Mouse (Mus musculus) lung, adult 2 months (tissue): ENCODE data around the gene Babam1. TPM values are rescaled to one million over a fixed set of nuclear protein-coding genes. Genes with fewer than 3 reads are reported as not detected.
"Not testable (repeated sequence)": the region's sequence is repeated elsewhere in the genome, so short reads cannot be mapped to it uniquely, and the experiment has no call there.

Experiments used
- DNase-seq: peaks from one replicate; pipeline ENCODE4 v3.0.0; 2022
- H3K4me1 ChIP-seq: fragments of 200-500 bp; 2 replicates; pipeline ENCODE4 v1.6.1; 2011; ENCODE audit warnings: low read length; ENCODE audit not compliant: control insufficient read depth, insufficient read depth
- H3K4me3 ChIP-seq: fragments of 200-500 bp; replicated peaks from 2 replicates; pipeline ENCODE3; 2011; ENCODE audit warnings: low read depth, mild to moderate bottlenecking, control low read depth, low read length; ENCODE audit errors: extremely low read depth
- CTCF ChIP-seq: fragments of 200-500 bp; IDR thresholded peaks from 2 replicates; pipeline ENCODE4 v1.5.1; 2011; ENCODE audit warnings: mild to moderate bottlenecking, low read length, control low read depth; ENCODE audit not compliant: insufficient read depth
- POLR2A ChIP-seq: fragments of 200-500 bp; IDR thresholded peaks from 2 replicates; pipeline ENCODE4 v1.6.1; 2011; ENCODE audit warnings: low read depth, mild to moderate bottlenecking, control low read depth, low read length, borderline replicate concordance; ENCODE audit errors: extremely low read depth
- WGBS: fragments of 180-500 bp; shearing (Covaris S2); methylation state at CpG from one replicate; pipeline ENCODE4 v1.1.7; 2018; 5-methylcytosine and 5-hydroxymethylcytosine counted together
- polyA plus RNA-seq: library from polyadenylated mRNA; depleted of rRNA; stranded (reverse); fragments of >200 nt; gene quantifications from 2 replicates; pipeline ENCODE4 v1.2.3, GENCODE M21; 2012

Gene Babam1
- polyA plus RNA-seq, 1 experiment: 145 TPM

DNA sequence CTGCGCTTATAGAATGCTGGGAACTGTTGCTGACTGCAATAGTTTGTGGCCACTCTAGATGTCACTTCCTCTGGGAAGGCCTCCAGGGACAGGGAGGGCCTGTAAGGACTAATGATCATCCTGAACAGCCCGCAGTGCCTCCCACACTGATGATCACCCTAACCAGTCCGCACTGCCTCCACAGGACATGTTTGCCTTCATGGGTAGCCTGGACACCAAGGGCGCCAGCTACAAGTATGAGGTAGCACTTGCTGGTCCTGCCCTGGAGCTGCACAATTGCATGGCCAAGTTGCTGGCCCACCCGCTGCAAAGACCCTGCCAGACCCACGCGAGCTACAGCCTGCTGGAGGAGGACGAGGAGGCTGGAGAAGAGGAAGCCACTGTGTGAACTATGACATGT is 7.3 kb downstream of the Babam1 start:
- DNase-seq: no peak
- WGBS: 85% methylated on average over 8 of the region's 8 CpGs
- H3K4me3 ChIP-seq: no peak overlapping the region
- TF ChIP-seq POLR2A (no peak), CTCF (no peak)
- H3K4me1 ChIP-seq: peaks cover 6% of the 10 kb centered on the region; the same call in 1 of the 2 replicates

DNA sequence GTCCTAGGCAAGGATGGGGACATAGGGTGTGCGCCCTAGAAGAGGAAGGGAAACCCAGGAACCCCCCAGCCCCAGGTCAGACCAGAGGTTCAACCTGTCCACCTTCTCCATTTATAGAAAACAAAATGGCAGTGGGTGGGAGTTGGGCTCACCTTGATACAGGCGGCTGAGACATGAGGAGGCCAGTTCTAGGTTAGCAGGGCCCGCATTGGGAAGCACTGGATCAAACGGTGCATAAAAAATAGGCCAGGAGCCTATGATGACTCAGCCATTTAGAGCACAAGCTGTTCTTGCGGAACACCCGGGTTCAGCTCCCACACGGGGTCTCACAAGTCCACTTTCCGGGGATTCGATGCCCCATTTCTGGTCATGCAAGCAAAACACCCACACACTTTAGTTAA is 8.3 kb downstream of the Babam1 start:
- DNase-seq: no peak
- 67% methylated on average over 9 of the region's 9 CpGs for WGBS
- Histone ChIP-seq H3K4me3 (no peak overlapping the region), H3K4me1 (peaks cover 6% of the 10 kb centered on the region; the same call in 1 of the 2 replicates)
- TF ChIP-seq POLR2A: no peak
- TF ChIP-seq CTCF: no peak

DNA sequence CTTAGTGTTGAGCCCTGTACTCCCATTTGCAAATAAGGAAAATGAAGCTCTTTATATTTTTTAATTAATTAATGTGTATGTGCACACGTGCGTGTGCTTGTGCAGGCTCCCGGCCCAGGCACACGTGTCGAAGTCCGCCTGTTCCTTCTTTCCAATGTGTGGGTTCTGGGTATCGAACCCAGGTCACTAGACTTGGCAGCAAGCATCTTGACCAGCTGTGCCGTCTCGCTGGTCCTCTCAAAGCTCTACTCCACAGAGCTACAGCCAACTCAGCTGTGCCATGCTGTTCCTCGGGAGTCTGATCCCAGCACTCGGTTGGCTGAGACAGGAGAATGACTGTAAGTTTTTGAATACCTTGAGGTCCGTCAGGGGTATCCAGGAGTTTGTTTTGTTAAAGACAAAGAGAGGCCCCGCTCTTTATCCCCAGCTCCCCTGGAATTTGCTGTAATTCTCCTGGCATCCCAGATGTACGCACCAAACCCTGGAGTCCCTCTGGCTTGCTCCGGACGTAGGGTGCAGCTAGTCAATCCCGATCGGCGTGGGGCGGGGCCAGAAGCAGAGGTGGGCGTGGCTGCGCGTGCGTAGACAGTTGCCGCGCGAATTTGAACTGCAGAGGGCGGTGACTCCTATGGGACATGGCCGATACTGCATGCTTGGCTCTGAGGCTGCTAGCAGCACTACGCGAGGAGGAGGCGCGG is 8.9 kb downstream of the Babam1 start, which contains the start of gene Ankle1:
Gene Ankle1, plus strand, starts transcription at position 610 of the 698 bp plus-strand sequence.
- peak; percentile 98 for DNase-seq

DNA sequence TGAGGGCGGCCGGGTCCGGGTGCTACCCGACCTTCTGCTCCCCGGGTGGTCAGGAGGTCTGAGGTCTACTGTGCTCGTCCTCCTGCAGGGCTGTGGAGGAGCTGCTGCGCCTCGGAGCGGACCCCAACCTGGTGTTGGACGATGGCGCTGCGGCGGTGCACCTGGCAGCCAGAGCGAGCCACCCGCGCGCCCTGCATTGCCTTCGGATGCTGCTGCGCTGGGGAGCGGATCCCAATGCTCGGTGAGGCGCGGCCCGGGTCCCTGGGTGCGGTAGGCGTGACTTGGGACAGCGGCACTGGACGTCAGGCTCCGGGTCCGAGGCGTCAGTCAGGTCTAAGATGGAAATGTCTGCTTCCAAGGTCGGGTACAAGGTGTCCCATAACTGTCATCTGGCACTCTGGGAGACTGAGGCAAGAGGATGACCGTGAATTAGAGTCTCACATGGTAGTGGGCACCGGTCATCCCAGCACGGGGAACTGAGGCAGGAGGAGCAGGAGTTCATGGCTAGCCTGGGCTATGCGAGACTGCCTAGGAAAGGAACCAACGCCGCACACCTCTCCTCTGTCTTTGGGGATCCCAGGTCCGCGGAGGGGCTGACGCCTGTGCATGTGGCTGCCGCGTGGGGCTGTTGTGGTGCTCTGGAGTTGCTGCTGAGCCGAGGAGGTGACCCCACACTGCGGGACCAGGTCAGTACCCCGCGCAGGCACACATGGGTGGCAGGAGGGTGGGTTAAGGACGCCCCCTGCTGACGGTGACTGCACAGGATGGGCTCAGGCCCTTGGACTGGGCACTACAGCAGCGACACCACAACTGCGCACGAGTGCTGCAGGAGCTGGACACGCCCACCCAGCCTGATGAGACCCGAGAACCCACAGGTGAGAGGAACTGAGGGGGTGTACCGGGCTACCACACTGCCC is 9.7 kb downstream of the Babam1 start:
- DNase-seq: peak; percentile 57
- H3K4me3 ChIP-seq: no peak overlapping the region
- peak; percentile 70 for TF ChIP-seq CTCF
- no peak for TF ChIP-seq POLR2A
- WGBS: under 1% methylated on average over 55 of the region's 55 CpGs
- H3K4me1 ChIP-seq: peaks cover 6% of the 10 kb centered on the region; the same call in 1 of the 2 replicates

More for the DNA sequence above, 8.9 kb downstream of the Babam1 start, which contains the start of gene Ankle1:
- Histone ChIP-seq H3K4me1 (peaks cover 6% of the 10 kb centered on the region; the same call in 1 of the 2 replicates), H3K4me3 (peak within 1 kb of the TSS; percentile 29)
- TF ChIP-seq POLR2A (peak; percentile 64; the same call in 1 of the 2 replicates), CTCF (peak; percentile 49)
- 13% methylated on average over 33 of the region's 33 CpGs for WGBS

DNA sequence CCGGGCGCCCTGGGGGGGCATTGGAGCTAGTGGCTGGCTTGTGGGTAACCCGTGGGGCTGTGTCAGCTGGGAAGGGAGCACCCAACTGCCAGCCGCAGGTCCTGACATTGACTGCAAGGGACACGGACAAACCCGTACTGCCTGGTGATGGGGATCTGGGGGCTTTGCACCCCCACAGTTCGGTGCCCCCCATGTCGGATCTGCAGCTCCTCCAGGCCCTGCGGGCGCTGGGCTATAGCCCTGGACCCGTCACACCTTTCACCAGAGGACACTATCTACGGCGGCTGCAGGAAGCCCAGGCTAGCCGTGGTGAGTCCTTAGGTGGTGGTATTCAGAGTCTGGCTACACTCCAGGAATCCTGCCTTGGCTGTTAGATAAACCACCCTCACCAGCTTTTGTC is 10.8 kb downstream of the Babam1 start:
- 89% methylated on average over 14 of the region's 14 CpGs for WGBS
- TF ChIP-seq POLR2A: no peak
- TF ChIP-seq CTCF: no peak

DNA sequence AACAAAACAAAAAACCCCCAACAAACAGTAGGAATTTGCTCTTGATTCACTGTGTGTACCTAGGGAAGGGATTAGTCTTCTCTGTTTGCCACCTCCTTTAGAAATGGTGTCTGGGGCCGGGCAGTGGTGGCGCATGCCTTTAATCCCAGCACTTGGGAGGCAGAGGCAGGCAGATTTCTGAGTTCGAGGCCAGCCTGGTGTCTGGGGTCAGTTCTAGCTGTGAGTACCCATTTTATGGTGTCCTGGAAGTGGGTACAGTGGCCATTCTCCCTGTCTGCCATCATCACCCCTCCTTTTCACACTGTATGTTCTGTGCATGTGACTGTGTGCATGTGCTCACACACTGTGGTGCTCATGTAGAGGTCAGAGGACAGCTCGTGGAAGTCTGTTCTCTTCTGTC is 11.6 kb downstream of the Babam1 start:
- TF ChIP-seq CTCF (no peak), POLR2A (no peak)
- H3K4me1 ChIP-seq: peaks cover 6% of the 10 kb centered on the region; the same call in 1 of the 2 replicates
- 96% methylated on average over 4 of the region's 4 CpGs for WGBS
- no peak for DNase-seq
- H3K4me3 ChIP-seq: no peak overlapping the region

More for the DNA sequence above, 10.8 kb downstream of the Babam1 start:
- DNase-seq: no peak
- Histone ChIP-seq H3K4me1 (peaks cover 6% of the 10 kb centered on the region; the same call in 1 of the 2 replicates), H3K4me3 (no peak overlapping the region)

DNA sequence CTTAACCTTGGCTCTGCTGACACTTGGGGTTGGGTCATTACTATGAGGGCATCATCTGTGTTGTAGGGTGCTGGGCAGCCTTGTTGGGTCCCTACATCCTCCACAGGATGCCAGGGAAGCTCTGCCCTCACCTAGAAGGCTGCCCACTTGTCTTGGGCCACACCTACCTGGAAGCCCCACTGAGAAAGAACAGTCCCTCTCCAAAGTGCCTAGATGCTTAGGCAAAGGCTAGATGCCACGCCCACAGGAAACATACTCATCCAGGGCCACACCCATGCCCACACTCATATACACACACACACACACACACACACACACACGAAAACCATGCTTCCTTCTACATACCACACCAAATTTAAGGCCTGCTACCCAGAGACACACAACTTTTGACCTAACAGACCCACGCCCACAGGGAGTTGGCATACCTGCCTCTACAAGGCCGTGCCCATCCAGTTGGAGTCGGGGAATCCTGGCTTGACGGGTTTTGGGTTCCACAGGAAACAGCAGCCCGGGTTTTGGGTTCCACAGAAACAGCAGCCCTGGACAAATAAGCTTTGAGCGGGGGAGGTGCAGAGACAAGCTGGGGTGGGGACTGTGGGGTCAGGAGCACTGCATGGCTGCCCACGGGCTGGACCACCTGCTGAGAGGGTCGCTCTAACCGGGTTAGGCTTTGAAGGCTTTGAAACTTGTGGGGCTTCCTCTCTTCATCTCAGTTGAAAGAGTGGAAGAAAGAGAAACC is 15.0 kb downstream of the Babam1 start:
- 40% methylated on average over 11 of the region's 11 CpGs for WGBS
- TF ChIP-seq POLR2A: no peak
- no peak for TF ChIP-seq CTCF
- H3K4me3 ChIP-seq: no peak overlapping the region
- no peak for DNase-seq
- H3K4me1 ChIP-seq: no peaks in the 10 kb centered on the region

DNA sequence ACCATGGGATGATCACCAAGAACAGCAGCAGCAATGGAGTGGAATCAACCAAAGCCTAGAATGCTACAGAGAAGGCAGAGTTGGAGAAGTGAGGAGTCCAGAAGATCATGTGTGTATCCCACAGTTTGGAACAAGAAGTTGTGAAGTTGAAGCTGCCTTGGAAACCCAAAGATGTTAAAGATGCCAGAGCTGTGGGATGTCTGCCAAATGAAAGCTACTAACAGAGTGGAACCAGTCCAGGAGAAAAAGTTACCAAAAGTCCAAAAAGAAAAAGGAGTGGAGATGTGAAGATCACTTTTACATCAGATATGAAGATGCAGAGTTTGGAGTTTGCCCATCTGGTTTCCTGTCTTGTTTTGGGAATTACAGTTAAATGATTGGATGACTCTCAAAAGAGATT is 25.5 kb downstream of the Babam1 start:
- Histone ChIP-seq H3K4me1 (no peaks in the 10 kb centered on the region), H3K4me3 (no peak overlapping the region)
- no peak for DNase-seq
- TF ChIP-seq POLR2A (no peak), CTCF (no peak)

DNA sequence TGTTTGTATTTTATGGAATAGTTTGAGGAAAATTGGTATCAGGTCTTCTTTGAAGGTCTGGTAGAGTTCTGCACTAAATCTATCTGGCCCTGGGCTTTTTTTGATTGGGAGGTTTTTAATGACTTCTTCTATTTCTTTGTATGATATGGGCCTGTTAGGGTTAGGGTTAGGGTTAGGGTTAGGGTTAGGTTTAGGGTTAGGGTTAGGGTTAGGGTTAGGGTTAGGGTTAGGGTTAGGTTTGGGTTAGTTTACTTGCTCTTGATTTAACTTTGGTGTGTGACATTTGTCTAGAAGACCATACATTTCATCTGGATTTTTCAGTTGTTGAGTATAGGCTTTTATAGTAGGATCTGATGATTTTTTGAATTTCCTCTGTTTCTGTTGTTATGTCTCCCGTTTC is 36.3 kb downstream of the Babam1 start:
- not testable (repeated sequence) for DNase-seq, H3K4me1 ChIP-seq, H3K4me3 ChIP-seq
- WGBS: 76% methylated on average over 1 of the region's 1 CpGs
